Mouse (Mus musculus) adrenal gland, adult 2 months (tissue): Measurements from ENCODE around the gene Fkbp10. TPM values are rescaled to one million over a fixed set of nuclear protein-coding genes. Genes with fewer than 3 reads are reported as not detected.

ENCODE experiments used
- DNase-seq: peaks from one replicate; pipeline ENCODE4 v3.0.0; 2021
- microRNA-seq, 2 experiments: library from miRNA; unstranded; fragments of <30 nt; microRNA quantifications; one replicate each; pipeline ENCODE4 v1.2.0; 2021
- polyA plus RNA-seq: library from polyadenylated mRNA; depleted of rRNA; stranded (reverse); fragments of >200 nt; gene quantifications from 2 replicates; pipeline ENCODE4 v1.2.3, GENCODE M21; 2012; rRNA removed
- total RNA-seq, 2 experiments: library from RNA; stranded (reverse); gene quantifications; 2 replicates each; pipeline ENCODE4 v1.2.3; 2021

Gene Fkbp10
- total and polyA plus RNA-seq, 3 experiments, result 12.5 to 42.1 (median 25.8) TPM

DNA sequence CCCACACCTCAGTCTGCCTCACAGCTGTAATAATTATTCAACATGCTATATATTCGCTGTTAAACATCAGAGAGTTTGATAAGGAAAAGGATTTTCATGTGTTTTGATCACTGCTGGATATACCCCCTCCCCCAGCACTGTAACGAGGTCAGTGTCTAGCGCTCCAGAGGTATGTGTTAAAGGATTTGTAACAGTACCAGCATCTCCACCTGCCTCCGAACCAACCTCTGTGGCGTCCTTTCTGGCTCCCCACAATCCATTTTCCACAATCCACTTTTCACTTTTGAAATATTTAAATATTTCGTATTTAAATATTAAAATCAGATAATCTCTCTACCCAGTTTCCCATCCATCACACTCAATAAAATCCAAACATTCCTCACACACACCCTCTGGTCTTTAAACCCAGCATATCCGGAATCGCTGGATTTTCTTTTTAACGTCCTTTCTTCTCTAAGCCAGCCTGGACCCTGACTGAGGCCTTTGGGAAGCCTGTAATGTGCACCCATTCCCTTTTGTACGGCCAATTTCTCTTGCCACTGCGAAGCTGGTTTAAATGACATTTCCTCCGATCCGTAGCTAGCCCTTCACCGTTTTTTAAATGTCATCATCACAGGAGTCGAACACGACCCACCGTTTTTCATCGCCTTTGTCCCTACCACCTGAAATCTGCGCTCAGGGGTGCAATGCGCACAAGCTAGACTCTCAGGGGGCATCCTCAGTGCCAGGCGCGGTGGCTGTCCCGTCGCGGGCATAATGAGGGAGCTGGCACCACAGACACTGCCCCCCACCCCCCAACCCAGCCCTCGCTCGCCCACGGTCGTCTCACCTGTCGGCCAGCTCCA, 56.1 kb downstream of the Fkbp10 start:
- no peak for DNase-seq

DNA sequence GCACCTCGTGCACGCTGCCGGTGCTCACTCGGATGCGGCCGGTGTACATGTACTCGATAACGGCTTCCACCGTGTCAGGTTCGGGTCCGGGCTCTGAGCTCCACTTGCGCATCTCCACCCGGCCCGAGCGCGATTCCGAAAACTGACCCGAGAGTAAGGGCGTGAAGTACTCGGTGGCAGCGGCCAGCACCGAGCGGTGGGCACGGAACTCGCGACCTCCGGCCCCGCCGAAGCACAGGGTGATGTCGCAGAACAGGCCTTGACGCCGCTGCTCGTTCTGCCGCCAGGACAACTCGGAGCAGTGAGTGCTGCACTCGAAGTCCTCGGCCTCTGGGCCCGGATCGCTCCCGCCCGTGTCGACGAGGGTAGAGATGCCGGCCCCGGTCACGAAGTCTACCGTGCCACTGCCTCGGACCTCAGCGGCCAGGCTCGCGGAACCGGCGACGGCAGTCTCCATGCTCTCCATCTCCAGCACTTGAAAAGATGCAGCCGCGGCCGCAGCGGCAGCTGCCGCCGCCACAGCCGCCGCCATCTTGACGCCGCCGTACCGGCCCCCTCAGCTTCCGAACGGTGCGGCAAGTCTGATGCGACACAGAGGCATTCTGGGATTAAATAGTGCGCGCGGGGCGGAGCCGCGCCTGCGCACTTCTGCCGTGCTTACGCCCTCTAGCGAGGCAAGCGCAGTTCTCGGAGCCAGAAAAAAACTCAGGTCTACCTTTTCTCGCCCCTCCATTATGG, 56.9 kb downstream of the Fkbp10 start, which contains the start of gene Klhl11:
Gene Klhl11, minus strand, starts transcription at position 545 of the 738 bp plus-strand sequence.
- DNase-seq, result peak; percentile 94

DNA sequence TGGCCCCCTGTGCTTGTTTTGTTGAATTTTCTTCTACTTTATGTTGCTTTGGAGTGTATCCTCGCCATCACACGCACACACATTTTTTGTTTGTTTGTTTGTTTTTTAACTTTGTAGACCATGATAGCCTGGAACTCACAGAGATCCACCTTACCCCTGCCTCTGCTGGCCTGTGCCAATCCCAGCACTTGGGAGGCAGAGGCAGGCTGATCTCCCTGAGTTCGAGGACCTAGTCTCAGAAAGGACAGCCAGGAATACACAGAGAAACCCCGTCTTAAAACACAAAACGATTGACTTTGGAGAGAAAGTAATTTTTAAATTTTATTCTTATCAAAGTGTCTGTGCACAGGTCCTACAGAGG, 57.4 kb downstream of the Fkbp10 start:
- no peak for DNase-seq

Small RNA genes lying within 50 kb of the gene (microRNA-seq; reads per million reads assigned to microRNA genes)
- 0 reads per million in 2 experiments for gene Gm27374

Other genes starting within 250 kb of the Fkbp10 start
- not detected for gene Krt9, start 222.5 kb upstream of the Fkbp10 start, total RNA-seq
- gene Krt9, start 222.5 kb upstream of the Fkbp10 start, polyA plus RNA-seq, result not detected in 2 replicates
- under 1 TPM in 1 of 2 experiments, not detected in 1; 0.52 TPM for gene Krt14, start 208.1 kb upstream of the Fkbp10 start, total RNA-seq
- gene Krt14, start 208.1 kb upstream of the Fkbp10 start, polyA plus RNA-seq, result 0.12 and 0.13 TPM in 2 replicates
- not detected for gene Krt16, start 166.8 kb upstream of the Fkbp10 start, total RNA-seq
- not detected in 2 replicates for gene Krt16, start 166.8 kb upstream of the Fkbp10 start, polyA plus RNA-seq
- not detected for gene Krt17, start 154.7 kb upstream of the Fkbp10 start, total RNA-seq
- gene Krt17, start 154.7 kb upstream of the Fkbp10 start, polyA plus RNA-seq, result not detected in 2 replicates
- not detected for gene Krt42, start 145.8 kb upstream of the Fkbp10 start, total RNA-seq
- gene Krt42, start 145.8 kb upstream of the Fkbp10 start, polyA plus RNA-seq, result 0.12 TPM in 1 of 2 replicates, not detected in the other
- gene Eif1, start 95.8 kb upstream of the Fkbp10 start, total RNA-seq, result 1,000 to 10,000 TPM; 1,002 to 1,252 TPM
- gene Eif1, start 95.8 kb upstream of the Fkbp10 start, polyA plus RNA-seq, result 121 and 147 TPM in 2 replicates
- not detected for gene Gast, start 81.3 kb upstream of the Fkbp10 start, total RNA-seq
- not detected in 2 replicates for gene Gast, start 81.3 kb upstream of the Fkbp10 start, polyA plus RNA-seq
- gene Hap1, start 59.6 kb upstream of the Fkbp10 start, total RNA-seq, result 10 to 100 TPM; 34.6 to 62.1 TPM
- 28.5 and 32.8 TPM in 2 replicates for gene Hap1, start 59.6 kb upstream of the Fkbp10 start, polyA plus RNA-seq
- gene Jup, start 17.9 kb upstream of the Fkbp10 start, total RNA-seq, result 10 to 100 TPM; 67.0 to 94.3 TPM
- gene Jup, start 17.9 kb upstream of the Fkbp10 start, polyA plus RNA-seq, result 275 and 284 TPM in 2 replicates
- 10 to 100 TPM; 20.3 to 40.8 TPM for gene P3h4, start 861 bp upstream of the Fkbp10 start, total RNA-seq
- 76.3 and 107 TPM in 2 replicates for gene P3h4, start 861 bp upstream of the Fkbp10 start, polyA plus RNA-seq
- gene Nt5c3b, start 26.1 kb downstream of the Fkbp10 start, total RNA-seq, result 10 to 100 TPM; 54.3 to 58.7 TPM
- gene Nt5c3b, start 26.1 kb downstream of the Fkbp10 start, polyA plus RNA-seq, result 43.0 and 46.0 TPM in 2 replicates
- gene Klhl10, start 26.2 kb downstream of the Fkbp10 start, total RNA-seq, result under 1 TPM; 0.69 to 0.84 TPM
- gene Klhl10, start 26.2 kb downstream of the Fkbp10 start, polyA plus RNA-seq, result 0.17 and 0.38 TPM in 2 replicates
- gene Klhl11, start 57.0 kb downstream of the Fkbp10 start, total RNA-seq, result 10 to 100 TPM; 47.4 to 47.5 TPM
- 14.2 and 16.8 TPM in 2 replicates for gene Klhl11, start 57.0 kb downstream of the Fkbp10 start, polyA plus RNA-seq
- gene Acly, start 112.3 kb downstream of the Fkbp10 start, total RNA-seq, result 1,000 to 10,000 TPM; 1,249 to 2,157 TPM
- 567 and 624 TPM in 2 replicates for gene Acly, start 112.3 kb downstream of the Fkbp10 start, polyA plus RNA-seq
- 10 to 100 TPM in 1 of 2 experiments, 1 to 10 TPM in 1; 3.5 to 11.4 TPM for gene Ttc25, start 129.9 kb downstream of the Fkbp10 start, total RNA-seq
- 1.3 and 1.6 TPM in 2 replicates for gene Ttc25, start 129.9 kb downstream of the Fkbp10 start, polyA plus RNA-seq
- gene Cnp, start 159.2 kb downstream of the Fkbp10 start, total RNA-seq, result 10 to 100 TPM; 38.3 to 55.4 TPM
- 29.4 and 36.5 TPM in 2 replicates for gene Cnp, start 159.2 kb downstream of the Fkbp10 start, polyA plus RNA-seq
- 10 to 100 TPM; 32.5 to 36.0 TPM for gene Nkiras2, start 203.5 kb downstream of the Fkbp10 start, total RNA-seq
- gene Nkiras2, start 203.5 kb downstream of the Fkbp10 start, polyA plus RNA-seq, result 50.9 and 59.4 TPM in 2 replicates
- gene Dnajc7, start 204.5 kb downstream of the Fkbp10 start, total RNA-seq, result 100 to 1,000 TPM; 174 to 177 TPM
- gene Dnajc7, start 204.5 kb downstream of the Fkbp10 start, polyA plus RNA-seq, result 9.3 and 11.7 TPM in 2 replicates